Mouse (Mus musculus) mesoderm, embryonic 11.5 days (tissue): ENCODE results near the gene Gpatch2.

Experiments used
- DNase-seq: peaks from one replicate; pipeline ENCODE4 v3.0.0-alpha.2; 2012; ENCODE audit warnings: low read depth, low spot score

Gene Gpatch2

DNA sequence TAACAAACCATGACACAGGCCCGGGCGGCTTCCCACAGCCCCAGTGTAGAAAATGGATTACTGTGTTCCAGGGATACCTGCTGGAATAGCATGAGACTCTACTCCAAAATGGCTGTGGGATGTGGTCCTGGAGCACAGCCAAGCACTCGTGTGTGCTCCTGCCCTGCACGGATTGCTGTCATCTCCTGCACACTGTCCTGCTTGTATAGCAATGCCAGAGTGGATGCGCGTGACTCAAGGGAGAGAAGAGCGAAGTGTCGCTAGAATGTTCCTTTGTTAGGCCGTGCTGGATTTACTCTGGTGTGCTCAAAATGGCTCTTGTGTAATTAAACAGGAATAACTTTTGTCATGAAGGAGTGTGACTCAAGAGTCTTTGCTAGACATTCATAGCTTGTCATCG is 87.9 kb downstream of the Gpatch2 start:
- DNase-seq: no peak

DNA sequence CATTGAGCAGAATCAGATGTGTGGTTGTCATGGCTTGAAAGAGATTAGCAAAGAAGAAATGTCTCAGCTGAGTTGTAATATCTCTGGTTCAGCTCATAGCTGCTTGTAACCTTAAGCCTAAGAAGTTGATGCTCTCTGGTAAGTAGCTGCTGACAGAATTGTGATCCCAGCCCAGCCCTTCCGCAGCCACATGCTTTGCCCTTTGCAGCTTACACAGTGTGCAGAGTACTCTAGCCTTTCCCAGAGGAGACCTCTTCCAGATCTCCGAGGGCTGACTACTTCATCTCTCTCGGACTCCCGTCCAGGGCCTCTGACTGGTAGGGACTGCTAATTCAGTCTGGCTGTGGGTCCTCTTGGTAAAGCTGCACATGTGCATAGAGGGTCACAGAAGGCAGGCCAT is 92.0 kb downstream of the Gpatch2 start:
- no peak for DNase-seq

DNA sequence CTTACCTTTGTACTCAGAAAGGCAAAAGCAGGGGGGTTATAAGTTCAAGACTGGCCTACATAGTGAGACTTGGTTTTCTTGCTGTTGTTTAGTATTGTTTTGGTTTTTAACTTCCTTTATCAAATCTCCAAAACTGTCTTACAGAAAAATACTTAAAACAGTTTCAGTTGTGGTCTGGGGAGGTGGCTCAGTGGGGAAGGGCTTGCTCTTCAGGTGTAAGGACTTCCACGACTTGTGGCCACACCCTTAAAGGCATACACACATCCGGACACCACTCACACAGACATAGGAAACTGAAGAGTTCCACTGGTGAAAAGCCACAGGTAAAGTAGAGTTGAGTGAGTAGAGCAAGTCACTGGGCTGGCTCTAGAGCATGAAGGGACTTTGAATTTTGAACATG is 93.2 kb downstream of the Gpatch2 start:
- DNase-seq: no peak

DNA sequence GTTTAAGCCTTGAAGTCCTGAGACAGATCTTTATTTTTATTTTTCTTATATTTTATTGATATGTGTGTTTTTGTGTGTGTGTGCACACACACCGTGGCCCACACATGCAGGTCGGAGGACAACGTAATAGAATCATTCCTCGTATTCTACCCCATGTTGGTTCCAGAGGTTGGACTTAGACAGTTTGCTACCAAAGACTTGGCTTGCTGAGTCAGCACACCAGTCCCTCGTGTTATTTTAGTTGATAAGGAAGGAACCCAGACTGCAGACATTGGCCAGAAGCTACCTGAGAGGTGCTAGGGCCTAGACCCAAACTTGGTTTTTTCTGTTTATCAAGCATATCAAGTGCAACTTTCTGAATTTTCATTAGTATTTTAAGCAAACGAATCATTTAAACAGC is 95.8 kb downstream of the Gpatch2 start:
- no peak for DNase-seq

DNA sequence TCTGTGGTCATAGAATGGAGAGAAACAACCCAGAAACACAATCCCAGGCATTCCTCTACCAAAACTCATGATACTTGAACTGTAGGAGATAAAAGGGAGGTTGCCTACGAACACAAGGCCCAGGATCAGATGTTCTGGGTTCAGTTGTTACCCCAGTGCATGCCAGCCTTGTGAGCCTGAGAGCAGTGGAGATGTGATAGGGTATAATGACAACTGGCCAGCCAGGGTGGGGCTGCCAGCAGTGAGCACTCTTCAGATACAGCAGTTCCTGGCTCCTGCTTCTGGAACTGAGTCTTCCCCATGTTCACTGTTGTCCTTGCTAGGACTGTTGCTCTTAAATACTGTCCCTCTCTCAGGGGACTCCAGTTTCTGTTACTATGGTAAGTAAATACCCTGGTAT is 98.0 kb downstream of the Gpatch2 start:
- no peak for DNase-seq

DNA sequence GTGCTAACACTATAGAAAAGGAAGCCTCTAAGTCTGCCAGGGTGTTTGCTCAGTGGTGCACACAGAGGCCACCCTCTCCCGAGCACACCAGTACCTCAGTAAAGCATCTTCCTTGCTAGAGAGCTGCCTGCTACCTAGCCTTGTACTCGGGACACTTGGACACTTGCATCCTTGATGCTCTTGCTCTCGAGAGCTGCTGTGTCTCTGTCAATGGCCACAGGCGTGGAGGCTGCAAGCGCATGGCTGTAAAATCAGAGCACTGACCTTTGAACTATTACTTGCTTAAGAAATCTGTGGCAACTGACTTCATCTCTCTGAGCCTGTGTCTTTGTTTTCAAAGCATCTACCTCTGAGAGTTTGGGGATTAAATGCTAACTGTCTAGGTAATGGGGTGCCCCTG is 98.5 kb downstream of the Gpatch2 start:
- DNase-seq: no peak

DNA sequence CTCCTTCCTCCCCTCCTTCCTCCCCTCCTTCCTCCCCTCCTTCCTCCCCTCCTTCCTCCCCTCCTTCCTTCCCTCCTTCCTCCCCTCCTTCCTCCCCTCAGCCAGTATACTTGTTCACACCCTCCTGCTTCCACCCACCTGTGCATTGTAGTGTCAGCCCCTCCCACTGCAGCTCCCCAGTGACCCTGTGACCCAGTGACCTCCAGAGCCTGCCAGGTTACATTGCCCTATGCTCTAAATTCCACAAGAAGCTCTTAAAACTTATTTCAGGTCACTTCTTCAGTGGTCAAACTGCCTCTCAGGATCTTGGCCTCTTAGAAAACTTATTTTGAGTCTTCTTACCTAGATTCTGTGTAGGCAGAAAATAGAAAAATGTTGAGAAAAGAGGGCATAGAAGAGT is 99.2 kb downstream of the Gpatch2 start:
- DNase-seq: no peak

DNA sequence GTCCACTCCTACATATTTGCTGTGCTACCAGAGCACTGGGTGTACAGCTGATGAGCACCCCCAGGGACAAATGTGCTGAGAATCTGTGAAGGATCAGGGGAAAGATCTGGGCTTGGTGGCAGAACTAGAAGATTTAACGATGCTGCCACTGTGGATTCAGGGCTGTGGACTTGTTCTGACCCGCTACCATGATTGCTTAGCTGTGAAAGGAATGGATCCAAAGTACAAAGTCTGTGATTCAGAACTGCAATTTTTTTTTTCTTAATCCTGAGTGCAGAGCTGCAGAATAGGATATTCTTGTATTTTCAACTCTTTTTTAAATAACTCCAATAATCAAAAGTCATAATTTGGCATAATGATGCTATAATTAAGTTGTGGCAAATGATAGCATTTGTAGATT is 100.5 kb downstream of the Gpatch2 start:
- DNase-seq: no peak

DNA sequence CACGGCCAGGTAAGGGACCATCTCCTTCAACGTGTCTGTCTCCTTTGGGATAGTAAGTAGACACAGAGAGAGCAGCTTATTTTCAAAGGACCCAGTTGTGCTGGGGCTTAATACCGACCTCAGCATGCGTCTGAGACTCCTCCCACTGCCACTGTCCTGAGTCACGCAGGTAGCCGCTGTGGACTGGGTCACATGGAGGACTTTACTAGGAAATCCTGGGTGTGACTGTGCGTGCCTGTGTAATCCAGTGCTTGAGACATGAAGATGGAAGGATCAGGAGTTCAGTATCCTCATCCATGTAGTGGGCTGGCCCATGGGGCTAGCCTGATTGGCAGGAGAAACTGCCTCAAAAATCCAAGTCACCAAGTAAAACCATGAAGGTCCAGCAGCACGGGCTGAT is 101.2 kb downstream of the Gpatch2 start:
- DNase-seq: no peak

DNA sequence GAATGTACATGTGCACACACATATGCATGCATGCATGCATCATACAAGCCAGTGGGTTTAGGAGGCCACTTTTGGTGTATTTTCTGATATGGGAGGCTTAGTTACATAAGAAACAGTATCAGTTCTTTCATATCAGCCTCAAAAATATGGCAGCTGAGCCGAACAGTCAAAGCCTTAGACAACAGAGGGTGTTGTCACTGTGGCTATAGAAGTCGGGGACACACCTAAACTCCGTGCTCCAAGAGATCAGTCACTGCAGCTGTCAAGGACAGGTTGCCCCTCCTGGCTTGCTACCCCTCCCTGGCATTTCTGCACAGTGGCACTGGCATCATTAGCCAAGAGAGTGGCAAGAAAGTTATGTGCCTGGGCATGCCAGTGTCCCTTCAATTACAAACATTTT is 106.5 kb downstream of the Gpatch2 start:
- DNase-seq: no peak

DNA sequence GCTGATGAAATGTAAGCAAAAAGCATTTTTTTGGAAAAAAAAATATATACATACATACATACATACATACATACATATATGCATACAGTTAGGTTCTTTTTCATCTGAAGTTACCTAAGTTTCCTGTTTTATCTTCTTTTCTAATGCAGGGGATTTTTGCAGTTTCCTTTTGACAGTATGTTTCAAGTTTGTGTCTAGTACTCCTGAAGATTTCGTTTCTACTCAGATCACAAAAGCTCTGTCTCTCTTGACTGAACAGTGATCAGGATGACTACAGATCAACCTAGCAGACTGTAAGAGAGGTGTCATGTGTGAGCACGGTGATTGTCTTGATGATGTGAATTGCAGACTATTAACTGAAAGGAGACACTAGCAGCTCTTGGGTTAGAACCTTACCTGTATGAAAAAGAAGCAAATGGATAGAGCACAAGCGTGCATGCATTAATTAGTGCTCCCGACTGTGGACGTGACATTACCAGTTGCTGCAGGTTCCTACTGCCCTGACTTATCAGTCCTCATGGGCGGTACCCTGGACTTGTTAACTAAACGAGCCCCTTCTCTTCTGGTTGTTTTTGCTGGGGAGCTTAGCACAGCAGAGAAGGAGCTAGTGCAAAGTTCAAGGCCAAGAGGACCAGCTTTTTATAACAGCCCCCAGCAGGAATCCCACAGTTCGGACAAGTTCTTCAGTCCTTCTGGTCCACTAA is 107.3 kb downstream of the Gpatch2 start:
- no peak for DNase-seq

DNA sequence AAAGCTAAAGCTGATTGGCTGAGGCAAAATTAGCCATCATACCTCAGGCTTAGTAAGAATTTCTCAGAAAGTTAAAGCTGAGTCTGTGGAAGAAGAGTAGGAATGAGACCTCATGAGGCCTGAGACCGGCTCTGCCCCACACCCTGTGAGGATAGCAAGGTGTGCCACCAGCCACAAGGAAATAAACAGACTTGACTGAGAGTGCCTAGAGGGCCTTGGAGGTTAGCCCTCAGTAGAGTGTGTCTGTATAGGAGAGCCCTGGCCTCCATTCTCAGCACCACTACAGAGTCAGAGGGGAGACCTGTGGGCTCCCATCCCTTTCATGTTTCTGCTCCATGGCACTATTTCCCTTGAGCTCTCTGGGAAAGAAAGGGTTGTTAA is 107.9 kb downstream of the Gpatch2 start:
- no peak for DNase-seq

DNA sequence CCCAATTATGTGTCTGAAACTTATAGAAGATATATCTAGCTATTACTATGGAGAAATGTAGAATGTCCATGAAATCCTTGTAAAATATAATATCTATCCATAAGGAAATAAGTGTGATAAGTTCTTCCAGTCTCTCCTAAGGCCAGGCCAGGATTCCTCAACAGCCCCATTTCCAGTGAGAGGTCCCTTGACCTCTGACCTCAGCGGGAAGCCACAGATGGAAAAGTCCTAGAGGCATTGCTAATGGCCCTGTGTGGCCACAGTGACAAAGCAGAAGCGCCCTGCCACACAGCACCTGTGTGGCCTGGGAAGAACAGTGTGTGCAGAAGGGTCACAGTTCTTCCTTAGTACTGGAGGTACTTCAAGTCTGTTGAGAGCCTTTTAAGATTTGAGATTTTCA is 127.2 kb downstream of the Gpatch2 start:
- DNase-seq: peak; percentile 65

DNA sequence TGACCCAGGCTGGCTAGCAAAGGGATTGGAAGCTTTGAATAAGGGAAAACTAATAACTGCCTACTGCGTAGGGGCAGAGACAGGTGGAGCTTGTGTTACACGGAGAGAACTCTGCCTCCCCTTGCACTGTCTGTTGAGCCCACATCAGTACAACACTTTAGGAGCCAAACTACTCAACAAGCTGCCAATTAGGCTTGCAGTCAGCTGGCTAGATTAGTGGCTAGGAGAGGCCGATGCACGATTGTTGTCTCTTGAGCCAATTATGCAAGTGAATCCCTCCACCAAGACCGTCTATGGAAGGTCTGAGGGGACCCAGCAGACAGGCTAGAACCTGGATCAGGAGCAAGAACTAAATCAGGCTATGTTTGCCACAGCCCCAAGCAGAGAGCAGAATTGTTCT is 129.8 kb downstream of the Gpatch2 start:
- no peak for DNase-seq

DNA sequence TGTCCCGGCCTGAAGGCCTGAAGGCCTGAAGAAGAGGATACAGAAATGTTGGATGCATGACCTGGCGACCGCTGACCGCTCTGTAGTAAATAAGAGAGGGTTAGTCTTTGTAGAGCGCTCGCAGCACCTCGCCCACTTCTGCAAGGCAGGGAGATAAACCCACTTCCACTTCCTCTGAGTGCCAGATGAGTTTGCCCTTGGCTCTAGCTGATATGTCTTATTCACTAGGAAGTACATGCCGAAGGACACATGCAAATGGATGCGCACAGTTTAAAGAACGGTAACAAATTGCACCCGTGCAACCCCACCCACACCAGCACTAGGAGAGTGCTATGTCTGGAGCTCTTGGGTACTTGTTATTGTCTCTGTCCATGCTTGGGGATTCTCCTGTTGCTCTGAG is 131.6 kb downstream of the Gpatch2 start:
- no peak for DNase-seq

DNA sequence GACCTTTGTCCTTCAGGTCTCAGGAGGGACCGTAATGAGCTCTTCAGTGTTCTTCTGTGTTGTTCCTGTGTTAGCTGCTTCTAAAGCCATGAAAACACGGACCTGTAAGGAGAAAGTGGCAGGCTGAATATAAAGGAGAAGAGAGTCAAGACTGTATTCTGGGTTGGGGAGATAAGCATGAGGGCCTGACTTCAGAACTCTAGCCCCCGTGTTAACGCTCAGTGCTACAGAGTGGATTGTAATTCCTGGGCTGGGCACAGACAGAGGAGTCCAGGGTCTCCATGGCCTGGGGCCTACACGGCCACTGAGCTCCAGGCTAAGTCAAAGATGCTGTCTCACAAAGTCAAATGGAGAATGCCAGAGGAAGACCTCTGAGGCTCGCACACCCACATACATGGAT is 132.3 kb downstream of the Gpatch2 start:
- DNase-seq: no peak

DNA sequence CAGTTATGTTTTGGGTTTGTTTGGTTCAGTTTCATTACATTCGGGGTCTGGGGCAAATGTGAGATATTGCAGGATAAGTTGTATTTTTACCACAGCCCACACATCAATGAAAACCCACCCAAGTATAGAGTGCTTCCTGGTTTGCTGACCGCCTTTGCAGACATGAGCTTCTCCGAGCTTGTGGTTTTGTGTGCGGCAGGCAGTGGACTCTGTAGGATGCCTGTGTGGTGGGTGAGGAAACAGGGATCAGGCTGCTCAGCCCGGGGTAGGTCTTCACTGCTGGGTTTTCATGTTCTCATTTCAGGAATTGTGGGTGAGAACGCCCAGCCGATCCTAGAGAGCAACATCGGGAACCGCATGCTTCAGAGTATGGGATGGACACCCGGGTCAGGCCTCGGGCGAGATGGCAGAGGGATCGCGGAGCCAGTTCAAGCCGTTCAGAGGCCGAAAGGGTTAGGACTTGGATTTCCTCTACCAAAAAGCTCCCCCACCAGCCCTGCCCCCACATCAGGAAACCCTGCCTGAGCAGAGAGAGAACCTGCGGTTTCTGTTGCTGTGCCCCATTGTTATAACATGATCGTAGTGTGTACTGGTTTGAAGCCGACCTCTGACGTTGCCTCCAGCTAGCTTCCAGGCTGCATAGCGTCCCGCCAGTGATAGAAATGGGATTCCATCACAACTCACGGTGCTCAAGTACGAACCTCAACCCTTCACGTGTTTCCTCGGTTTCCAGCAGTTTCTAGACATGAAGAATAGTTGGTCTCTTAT is 132.9 kb downstream of the Gpatch2 start:
- no peak for DNase-seq

DNA sequence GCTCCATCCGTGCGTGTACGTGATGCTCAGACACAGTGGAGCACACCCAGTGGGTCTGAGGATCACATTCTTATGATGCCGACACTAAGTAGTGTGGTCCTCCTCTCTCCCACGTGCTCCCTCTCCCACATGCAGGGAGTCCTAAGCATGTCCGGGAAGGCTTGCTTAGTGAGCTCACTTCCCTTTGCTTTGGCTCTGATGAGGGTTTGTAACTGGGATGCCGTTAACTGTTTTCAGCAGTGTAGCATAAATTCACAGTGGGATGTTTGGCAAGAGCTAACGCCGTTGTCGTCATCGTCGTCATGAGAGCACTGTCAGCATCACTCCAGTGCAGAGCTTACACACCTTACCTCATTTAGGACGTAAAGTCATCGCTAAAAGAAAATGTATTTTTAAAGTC is 133.6 kb downstream of the Gpatch2 start:
- DNase-seq: no peak

DNA sequence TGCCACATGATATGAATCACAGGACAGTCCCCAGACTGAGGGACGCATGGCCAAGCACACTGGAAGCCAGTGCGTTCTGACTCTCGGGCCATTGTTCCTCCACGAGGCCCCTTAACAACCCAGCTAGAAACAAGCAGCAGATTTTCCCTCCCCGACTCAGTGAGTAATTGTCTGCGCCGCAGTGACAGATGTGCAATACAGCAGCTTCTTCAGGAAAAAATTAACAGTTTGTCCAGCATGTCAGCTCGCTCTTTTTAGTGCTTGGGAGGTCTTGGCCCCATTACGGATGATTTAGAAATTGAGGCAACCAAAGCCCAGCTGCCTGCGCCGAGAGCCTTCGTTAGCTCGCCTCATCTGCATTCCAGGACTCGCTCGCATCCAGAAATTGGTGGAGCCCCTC is 140.9 kb downstream of the Gpatch2 start:
- DNase-seq: peak; percentile 35

DNA sequence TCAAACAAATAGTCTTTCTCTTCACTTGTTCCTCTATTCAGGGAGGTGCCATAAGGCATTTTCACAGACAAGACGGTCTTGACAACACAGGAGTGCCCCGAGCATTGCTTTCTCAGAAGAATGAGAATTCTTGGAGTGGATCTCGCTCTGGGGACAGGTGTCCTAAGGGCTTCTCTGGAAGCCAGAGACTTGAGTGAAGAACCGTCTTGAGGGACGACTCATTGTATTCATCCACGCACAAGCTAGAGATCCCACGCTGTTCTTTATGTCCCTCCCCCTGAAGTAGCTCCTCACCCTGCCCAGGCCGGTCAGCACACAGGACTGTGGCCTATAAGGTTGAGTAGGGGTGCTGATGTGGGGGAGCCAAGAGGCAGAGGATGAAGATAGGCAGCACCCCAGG is 141.6 kb downstream of the Gpatch2 start:
- no peak for DNase-seq

DNA sequence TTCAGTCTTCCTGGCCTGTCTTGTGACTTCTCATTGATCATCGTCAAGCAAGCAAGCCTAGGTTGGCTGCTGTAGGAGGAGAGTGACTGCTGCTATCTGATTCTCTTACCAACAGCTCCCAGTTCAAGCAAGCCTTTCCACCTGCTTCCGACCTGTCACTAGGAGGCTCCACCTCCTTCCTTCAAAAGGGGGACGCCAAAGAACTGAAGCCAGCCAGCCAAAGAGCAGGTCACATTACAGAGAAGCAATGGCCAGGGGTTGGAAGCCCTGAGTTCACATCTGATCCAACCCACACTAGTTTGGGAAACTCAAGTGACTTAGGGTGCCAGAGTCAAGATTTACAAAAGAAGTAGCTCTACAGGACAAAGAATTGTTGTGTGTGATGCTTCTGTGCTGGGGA is 144.9 kb downstream of the Gpatch2 start:
- no peak for DNase-seq

DNA sequence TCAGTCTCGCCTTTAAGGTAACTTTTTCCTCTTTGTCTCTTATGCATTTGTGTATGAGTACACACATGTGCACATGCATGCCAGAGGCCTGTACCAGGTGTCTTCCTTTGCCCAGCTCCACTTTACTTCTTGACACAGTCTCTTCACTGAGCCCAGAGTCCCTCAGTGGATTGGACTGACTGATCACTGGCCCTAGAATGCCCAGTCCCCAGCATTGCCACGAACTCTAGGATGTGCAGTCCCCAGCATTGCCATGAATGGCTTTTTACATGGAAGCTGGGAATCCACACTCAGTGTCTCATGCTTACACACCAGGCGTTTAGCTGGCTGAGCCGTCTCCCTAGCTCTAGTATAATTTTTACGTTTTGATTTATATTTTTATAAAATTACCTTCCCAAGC is 147.2 kb downstream of the Gpatch2 start:
- no peak for DNase-seq

DNA sequence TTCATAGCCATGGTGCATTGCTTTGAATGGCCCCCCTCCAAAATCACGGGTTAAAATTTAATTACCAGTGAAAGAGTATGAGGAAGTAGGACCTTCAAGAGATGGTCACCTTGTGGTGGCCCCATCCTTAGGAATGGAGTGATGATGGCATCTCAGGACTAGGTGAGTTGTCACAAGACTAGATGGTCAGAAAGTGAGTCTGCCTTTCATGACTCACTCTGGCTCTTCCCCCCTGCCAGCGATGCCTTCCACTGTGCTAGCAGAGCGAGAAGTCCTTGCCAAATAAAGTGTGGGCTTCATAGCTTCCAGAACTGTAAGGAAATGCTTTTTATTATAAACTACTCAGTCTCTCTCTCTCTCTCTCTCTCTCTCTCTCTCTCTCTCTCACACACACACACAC is 150.1 kb downstream of the Gpatch2 start:
- DNase-seq: no peak

DNA sequence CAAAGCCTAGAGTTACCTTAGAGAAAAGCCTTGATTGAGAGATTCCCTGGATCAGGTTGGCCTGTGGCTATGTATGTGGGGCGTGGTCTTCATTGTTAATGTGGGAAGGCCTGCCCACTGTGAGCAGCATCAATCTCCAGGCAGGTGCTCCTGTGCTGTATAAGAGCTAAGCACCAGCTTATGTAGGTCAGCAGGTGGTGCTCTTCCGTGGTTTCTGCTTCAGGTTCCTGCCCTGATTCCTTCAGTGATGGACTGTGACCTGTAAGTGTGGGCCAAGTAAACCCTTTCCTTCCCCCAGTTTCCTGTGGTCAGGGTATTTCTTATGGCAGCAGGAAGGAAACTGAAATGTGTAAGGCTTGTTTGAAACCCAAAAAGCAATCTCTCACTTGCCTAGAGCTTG is 151.5 kb downstream of the Gpatch2 start:
- DNase-seq: no peak
